Mouse (Mus musculus): ENCODE measurements at regions not wholly inside any gene's neighbourhood (a gene's known extent, or its start where the extent isn't known, plus 50 kb on each side); places are given as distances from the start of the nearest gene placed in this dataset.

GRCm38 (mm10) chr1:176352706-176353105 is 77.6 kb upstream of the Pld5 start:
- TF ChIP-seq CTCF (IDR thresholded peaks at IDR 0.05; ENCODE audit: control insufficient read depth, insufficient read depth, insufficient read length) (no peak), MYOG (IDR thresholded peaks at IDR 0.05; ENCODE audit: control insufficient read depth, extremely low read depth, insufficient read length) (no peak), CEBPB (IDR thresholded peaks at IDR 0.05; ENCODE audit: low read depth) (no peak), MYOD1 (IDR thresholded peaks at IDR 0.05; ENCODE audit: control insufficient read depth, insufficient read length, low read depth) (no peak), USF1 (IDR thresholded peaks at IDR 0.05; ENCODE audit: low read depth) (no peak)

All from C2C12 (cell line).